8 mouse cellular contexts compared by ENCODE assay signal in the genomic region with DNA sequence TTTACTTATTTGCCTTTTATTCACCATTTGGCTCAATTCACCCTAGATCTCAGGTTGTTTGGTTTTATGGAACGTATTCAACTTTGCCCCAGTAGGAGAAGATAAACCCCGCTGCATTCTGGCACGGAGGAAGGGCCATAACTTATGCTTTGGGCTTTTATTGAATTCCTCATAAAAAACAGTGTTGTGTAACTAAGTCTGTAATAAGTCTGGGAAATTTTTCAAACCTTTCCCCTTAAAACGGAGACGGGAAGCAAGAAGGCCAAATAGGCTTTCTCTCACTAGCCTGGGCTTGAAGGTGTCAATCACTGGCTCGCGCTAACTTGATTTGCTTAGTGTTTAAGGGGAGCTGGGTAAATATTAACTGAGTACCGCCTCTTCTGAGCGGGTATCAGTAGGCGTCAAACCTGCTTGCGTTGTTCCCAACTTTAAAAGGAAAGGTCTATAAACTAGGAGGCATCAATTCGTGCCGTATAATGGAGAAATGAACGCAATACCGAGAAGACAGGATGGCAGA. TPM values are rescaled to one million over a fixed set of nuclear protein-coding genes. Genes with fewer than 3 reads are reported as not detected.
DNase-seq lines count a peak whose midpoint lies in the region; ATAC-seq and TF ChIP-seq lines count a peak whose summit lies in the region.

No protein-coding gene starts in this region.

- peak overlapping the region; percentile 30 for H3K4me3 ChIP-seq in erythroblast, embryonic 14.5 days (replicated peaks)
- H3K4me3 ChIP-seq in liver, adult 2 months (ENCODE audit: insufficient read depth, low read depth, low read length): peak overlapping the region; percentile 44

- peak; percentile 91 for DNase-seq in liver, adult 2 months (ENCODE audit: extremely low read depth, low read depth, low spot score)
- no peak for DNase-seq in liver
- peak; percentile 38 to 68 for DNase-seq in kidney, adult 8-10 months
- DNase-seq in lung, postnatal 36 days: peak; percentile 17
- DNase-seq in adrenal gland, postnatal 36 days: no peak

- peak overlapping the region; percentile 70 for H3K27ac ChIP-seq in liver, adult 2 months (replicated peaks; ENCODE audit: insufficient read depth, low read depth, low read length)

- H3K36me3 ChIP-seq in erythroblast, embryonic 14.5 days (ENCODE audit: control insufficient read depth): no peaks in the 10 kb centered on the region
- H3K36me3 ChIP-seq in liver, adult 2 months (ENCODE audit: control insufficient read depth, insufficient read depth, low read length): no peaks in the 10 kb centered on the region

- H3K27me3 ChIP-seq in erythroblast, embryonic 14.5 days (ENCODE audit: control insufficient read depth): no peaks in the 10 kb centered on the region
- H3K27me3 ChIP-seq in liver, adult 2 months (ENCODE audit: control insufficient read depth, insufficient read depth, low read length): no peaks in the 10 kb centered on the region

- WGBS in liver, adult 2 months: 15% methylated on average over 15 of the region's 15 CpGs

- TF ChIP-seq POLR2A in liver, adult 2 months (IDR thresholded peaks at IDR 0.05; ENCODE audit: extremely low read depth, insufficient read depth, low read length): no peak

- no peaks in the 10 kb centered on the region for H3K4me1 ChIP-seq in erythroblast, embryonic 14.5 days (ENCODE audit: control insufficient read depth)
- H3K4me1 ChIP-seq in liver, adult 2 months (ENCODE audit: control insufficient read depth, insufficient read depth, low read length): peaks cover 2% of the 10 kb centered on the region

- no peak for TF ChIP-seq CTCF in liver, adult 2 months (IDR thresholded peaks at IDR 0.05; ENCODE audit: low read depth, low read length)

- no peak for ATAC-seq in erythroblast, adult 5-6 weeks (replicated peaks; ENCODE audit: low FRiP score, poor library complexity, severe bottlenecking)
- ATAC-seq in erythroid progenitor cell, adult 5-6 weeks (replicated peaks; ENCODE audit: low FRiP score, poor library complexity, severe bottlenecking): no peak

- H3K9me3 ChIP-seq in erythroblast, embryonic 14.5 days (ENCODE audit: control insufficient read depth, low read length): peaks cover 2% of the 10 kb centered on the region; the same call in 1 of the 2 replicates

- H3K9ac ChIP-seq in liver, adult 2 months (ENCODE audit: low read depth, low read length): peak overlapping the region; percentile 65

- no peaks in the 10 kb centered on the region for H3K79me2 ChIP-seq in liver, adult 2 months (ENCODE audit: control insufficient read depth, insufficient read depth, low read length)

RNA-seq across cellular contexts. Expression of gene Cdk1, which starts 31.2 kb away (rescaled TPM):
- 5.0 and 7.7 TPM in 2 replicates for polyA plus RNA-seq in erythroblast, embryonic 14.5 days (2012)
- total RNA-seq in erythroblast, adult 5-6 weeks (2015; ENCODE audit: low replicate concordance): 21.1 and 35.5 TPM in 2 replicates
- 82.0 and 106 TPM in 2 replicates for total RNA-seq in erythroblast, adult 5-6 weeks (2017; ENCODE audit: low replicate concordance)
- total RNA-seq in liver, adult 2 months (2014; rRNA removed): 4.9 and 10.7 TPM in 2 replicates
- polyA plus RNA-seq in liver, adult 2 months (2012; rRNA removed): 1.8 and 2.6 TPM in 2 replicates
- 179 and 182 TPM in 2 replicates for total RNA-seq in erythroid progenitor cell, adult 5-6 weeks (2015; ENCODE audit: low replicate concordance)
- total RNA-seq in erythroid progenitor cell, adult 5-6 weeks (2017; ENCODE audit: low replicate concordance): 568 and 653 TPM in 2 replicates
- total RNA-seq in adrenal gland, postnatal 36 days (2021): 10 to 100 TPM; 12.6 to 12.9 TPM

Comparison
In these comparisons a context has a peak if more than half of its experiments do, and no peak if none do; other contexts are left out.
1. DNase-seq: peak in liver, adult 2 months (single experiment), kidney, adult 8-10 months (2 of 2) and lung, postnatal 36 days (single experiment); none in liver (single experiment) and adrenal gland, postnatal 36 days (0 of 2).